ENCODE assay signal across 16 mouse cellular contexts in genomic region chr8:124732828-124733227, GRCm38 (mm10). TPM values are rescaled to one million over a fixed set of nuclear protein-coding genes. Genes with fewer than 3 reads are reported as not detected.
"Had no signal": no experiment of that assay in that cellular context is flagged by ENCODE, and none has a peak within 500 bp of the region (broad histone marks: within the 10 kb centered on the region; RNA-seq: fewer than 3 reads in every experiment).

No protein-coding gene starts in this region.

- ATAC-seq: liver, embryonic 12.5 days; lung, postnatal 0 days; midbrain, embryonic 13.5 days had no signal

- H3K9me3 ChIP-seq: limb, embryonic 13.5 days; liver, embryonic 12.5 days; midbrain, embryonic 13.5 days had no signal

- DNase-seq: kidney, adult 11 months; kidney, adult 9 months; kidney, postnatal 10 days; kidney, postnatal 4 days; left cerebral cortex, postnatal 4 days; lung, adult 18-20 months; lung, postnatal 4 days; right cerebral cortex, adult 18-20 months; thymus, adult 2 months; thymus, postnatal 25 days had no signal

- H3K4me2 ChIP-seq: limb, embryonic 13.5 days; liver, embryonic 12.5 days; midbrain, embryonic 13.5 days had no signal

- H3K4me3 ChIP-seq: layer of hippocampus, adult 2 months; limb, embryonic 13.5 days; liver, embryonic 12.5 days; midbrain, embryonic 13.5 days had no signal

- H3K4me1 ChIP-seq: limb, embryonic 13.5 days; liver, embryonic 12.5 days; midbrain, embryonic 13.5 days had no signal

- H3K27ac ChIP-seq: layer of hippocampus, adult 2 months; limb, embryonic 13.5 days; liver, embryonic 12.5 days; midbrain, embryonic 13.5 days had no signal

- H3K27me3 ChIP-seq: limb, embryonic 13.5 days; liver, embryonic 12.5 days; midbrain, embryonic 13.5 days had no signal

- H3K9ac ChIP-seq: limb, embryonic 13.5 days; liver, embryonic 12.5 days; midbrain, embryonic 13.5 days had no signal

RNA-seq across cellular contexts. Expression of gene Fam89a, which starts 18.8 kb away (rescaled TPM):
- total RNA-seq: left cerebral cortex, postnatal 10 days had no signal
